Mouse (Mus musculus) embryonic facial prominence, embryonic 10.5 days (tissue): Measurements from ENCODE around the gene Pdzk1ip1. TPM values are rescaled to one million over a fixed set of nuclear protein-coding genes. Genes with fewer than 3 reads are reported as not detected.

ENCODE experiments used
- DNase-seq: peaks from one replicate; pipeline ENCODE4 v3.0.0-alpha.2; 2017; ENCODE audit warnings: low spot score
- H3K27ac ChIP-seq: fragments of 300-500 bp; sonication (generic); replicated peaks from 2 replicates; pipeline ENCODE4 v1.5.1; 2016; ENCODE audit warnings: mild to moderate bottlenecking
- H3K27me3 ChIP-seq: fragments of 300-500 bp; sonication (generic); replicated peaks from 2 replicates; pipeline ENCODE4 v1.6.1; 2016; ENCODE audit warnings: low read depth, mild to moderate bottlenecking; ENCODE audit not compliant: poor library complexity, severe bottlenecking
- H3K36me3 ChIP-seq: fragments of 300-500 bp; sonication (generic); replicated peaks from 2 replicates; pipeline ENCODE4 v1.6.1; 2016; ENCODE audit warnings: mild to moderate bottlenecking, moderate library complexity
- H3K4me1 ChIP-seq: fragments of 300-500 bp; sonication (generic); 2 replicates; pipeline ENCODE4 v1.6.1; 2016
- H3K4me3 ChIP-seq: fragments of 300-500 bp; sonication (generic); 2 replicates; pipeline ENCODE4 v1.5.1; 2016; ENCODE audit warnings: mild to moderate bottlenecking, moderate library complexity
- H3K9me3 ChIP-seq: fragments of 300-500 bp; sonication (generic); 2 replicates; pipeline ENCODE4 v1.6.1; 2016; ENCODE audit warnings: mild to moderate bottlenecking
- WGBS: fragments of 180-500 bp; shearing (Covaris S2); methylation state at CpG from one replicate; pipeline ENCODE4 v1.1.7; 2016; 5-methylcytosine and 5-hydroxymethylcytosine counted together
- polyA plus RNA-seq: library from polyadenylated mRNA; unstranded; fragments of >200 nt; fragmentation: Nextera tagmentation; extraction: Ambion mirVana; gene quantifications from 2 replicates; pipeline ENCODE4 v1.2.1, GENCODE M21; 2016

Gene Pdzk1ip1
- polyA plus RNA-seq, 1 experiment from 2014 or later, result 6.7 TPM

DNA sequence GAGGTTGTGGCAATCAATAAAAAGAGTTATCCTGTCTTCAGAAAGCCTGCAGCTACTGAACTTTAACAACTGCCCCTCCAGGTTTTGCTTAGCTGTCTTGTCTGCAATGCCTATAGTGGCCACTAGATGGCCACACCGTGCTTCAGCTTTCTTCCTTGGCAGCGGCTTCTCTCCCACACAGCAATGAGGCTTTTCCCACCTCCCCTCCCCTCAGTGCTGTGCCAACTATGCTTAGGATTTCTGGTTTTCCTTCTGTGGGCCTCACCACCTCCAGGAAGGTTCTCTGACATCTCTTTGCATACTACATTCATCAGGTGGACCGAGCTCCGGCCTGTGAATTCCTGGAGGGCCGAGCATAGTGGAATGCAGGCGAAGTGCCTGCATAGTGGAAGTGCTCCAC lies 13.2 kb downstream of the Pdzk1ip1 start:
- Histone ChIP-seq H3K36me3 (no peaks in the 10 kb centered on the region), H3K27ac (no peak overlapping the region), H3K27me3 (peaks cover 16% of the 10 kb centered on the region), H3K9me3 (no peaks in the 10 kb centered on the region), H3K4me1 (peaks cover 5% of the 10 kb centered on the region), H3K4me3 (no peak overlapping the region)
- DNase-seq, result peak; percentile 74
- WGBS, result 45% methylated on average over 6 of the region's 6 CpGs

DNA sequence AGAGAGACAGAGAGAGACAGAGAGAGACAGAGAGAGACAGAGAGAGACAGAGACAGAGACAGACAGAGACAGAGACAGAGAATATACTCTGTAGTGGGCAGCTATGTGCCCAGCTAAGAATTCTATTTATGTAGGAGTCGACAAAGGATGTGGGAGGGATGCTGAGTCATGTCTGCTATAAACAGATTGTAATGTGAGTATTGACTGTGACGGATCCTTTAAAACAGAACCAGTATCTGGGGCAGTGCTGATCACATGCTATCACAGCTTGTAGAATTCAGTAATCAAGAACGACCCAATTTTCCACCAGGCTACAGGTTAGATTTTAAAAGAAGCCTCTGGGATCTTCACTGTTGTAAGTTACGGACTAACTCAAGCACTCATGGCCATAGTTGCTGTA lies 15.0 kb downstream of the Pdzk1ip1 start:
- Histone ChIP-seq H3K9me3 (no peaks in the 10 kb centered on the region), H3K27ac (no peak overlapping the region), H3K36me3 (no peaks in the 10 kb centered on the region), H3K4me1 (no peaks in the 10 kb centered on the region), H3K4me3 (no peak overlapping the region), H3K27me3 (peaks cover 7% of the 10 kb centered on the region; the same call in 1 of the 2 replicates)
- no peak for DNase-seq
- 71% methylated on average over 4 of the region's 4 CpGs for WGBS

DNA sequence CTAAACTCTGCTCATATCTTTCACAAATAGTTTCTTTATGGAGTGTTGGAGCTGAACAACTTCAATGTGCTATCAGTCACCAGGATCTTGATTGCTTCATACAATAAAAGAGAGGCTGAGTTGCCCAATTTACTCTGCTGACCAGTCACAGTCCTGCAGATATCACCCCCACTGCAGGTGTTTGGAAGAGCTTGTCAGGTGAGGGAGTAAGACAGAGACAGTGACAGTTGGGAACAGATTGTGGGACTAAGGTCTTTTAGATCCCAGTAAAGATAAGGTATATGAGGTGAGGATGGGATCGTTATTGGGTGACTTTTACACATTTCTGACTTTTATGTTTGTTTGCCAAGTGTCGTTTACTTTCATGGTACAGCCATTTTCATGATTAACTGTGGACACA lies 22.7 kb downstream of the Pdzk1ip1 start:
- no peak for DNase-seq
- 79% methylated on average over 2 of the region's 2 CpGs for WGBS
- no peaks in the 10 kb centered on the region for H3K4me1 ChIP-seq
- H3K9me3 ChIP-seq, result no peaks in the 10 kb centered on the region
- no peaks in the 10 kb centered on the region for H3K27me3 ChIP-seq
- no peak overlapping the region for H3K4me3 ChIP-seq
- H3K27ac ChIP-seq, result no peak overlapping the region
- H3K36me3 ChIP-seq, result no peaks in the 10 kb centered on the region

DNA sequence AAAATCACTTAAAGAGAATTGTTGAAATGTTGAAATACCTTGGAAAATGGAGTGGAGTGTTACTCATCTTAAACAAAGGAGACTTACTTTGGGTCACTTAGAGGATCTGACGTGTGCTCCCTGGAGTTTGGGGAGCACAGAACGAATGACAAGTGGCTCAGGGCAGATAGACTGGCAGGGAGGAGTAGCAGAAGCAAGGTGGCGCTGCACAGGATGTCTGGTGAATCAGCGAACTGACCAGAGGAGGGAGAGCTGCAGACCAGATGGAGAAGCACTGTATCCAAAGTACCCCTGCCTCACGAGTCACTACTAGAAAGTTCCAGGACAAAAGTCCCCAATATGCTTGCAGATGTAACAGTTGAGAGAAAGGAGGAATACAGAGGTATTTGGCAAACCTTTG lies 24.8 kb downstream of the Pdzk1ip1 start:
- Histone ChIP-seq H3K27me3 (no peaks in the 10 kb centered on the region), H3K9me3 (no peaks in the 10 kb centered on the region), H3K4me1 (no peaks in the 10 kb centered on the region), H3K36me3 (no peaks in the 10 kb centered on the region), H3K4me3 (no peak overlapping the region), H3K27ac (no peak overlapping the region)
- DNase-seq, result no peak
- WGBS, result 24% methylated on average over 5 of the region's 5 CpGs

DNA sequence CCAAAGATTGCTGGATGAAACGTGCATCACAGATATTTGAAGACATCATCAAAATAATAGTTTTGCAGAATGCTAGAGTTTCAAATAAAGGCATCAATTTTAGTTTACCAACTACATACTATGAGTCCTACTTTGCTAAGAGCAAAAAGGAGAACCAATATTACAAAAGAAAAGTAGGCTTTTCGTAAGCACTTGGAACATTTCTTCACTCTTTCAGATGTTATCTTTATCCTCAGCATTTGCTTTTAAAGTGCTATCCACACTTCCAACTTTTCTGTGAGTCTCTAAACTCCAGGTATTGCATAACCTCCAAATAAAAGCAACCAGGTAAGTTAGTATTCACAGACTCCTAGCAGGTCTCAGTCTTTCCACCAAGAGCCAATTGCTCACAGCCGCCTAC lies 31.1 kb downstream of the Pdzk1ip1 start:
- Histone ChIP-seq H3K36me3 (no peaks in the 10 kb centered on the region), H3K9me3 (no peaks in the 10 kb centered on the region), H3K27ac (no peak overlapping the region), H3K4me3 (no peak overlapping the region), H3K27me3 (no peaks in the 10 kb centered on the region), H3K4me1 (no peaks in the 10 kb centered on the region)
- DNase-seq, result no peak
- WGBS, result 86% methylated on average over 3 of the region's 3 CpGs

DNA sequence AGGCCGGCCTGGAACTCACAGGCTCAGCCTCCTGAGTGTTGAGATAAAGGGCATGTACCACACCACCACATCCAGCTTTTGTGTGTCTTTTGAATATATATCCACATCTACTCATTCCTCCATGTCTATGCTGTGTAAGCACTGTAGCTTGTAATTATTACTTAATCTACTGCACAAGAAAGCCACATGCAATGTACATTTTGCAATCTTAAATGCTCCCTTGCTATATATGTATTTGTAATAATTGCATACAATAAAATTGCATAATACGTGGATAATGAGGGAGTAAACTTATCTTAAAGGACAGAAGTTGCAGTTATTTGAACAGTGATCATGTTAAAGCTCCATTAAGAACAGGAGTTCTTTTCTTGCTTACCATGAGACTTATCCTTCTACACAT lies 32.7 kb downstream of the Pdzk1ip1 start:
- DNase-seq, result no peak
- no peaks in the 10 kb centered on the region for H3K9me3 ChIP-seq
- H3K4me1 ChIP-seq, result no peaks in the 10 kb centered on the region
- H3K27ac ChIP-seq, result no peak overlapping the region
- 80% methylated on average over 2 of the region's 2 CpGs for WGBS
- no peaks in the 10 kb centered on the region for H3K27me3 ChIP-seq
- no peaks in the 10 kb centered on the region for H3K36me3 ChIP-seq
- H3K4me3 ChIP-seq, result no peak overlapping the region

DNA sequence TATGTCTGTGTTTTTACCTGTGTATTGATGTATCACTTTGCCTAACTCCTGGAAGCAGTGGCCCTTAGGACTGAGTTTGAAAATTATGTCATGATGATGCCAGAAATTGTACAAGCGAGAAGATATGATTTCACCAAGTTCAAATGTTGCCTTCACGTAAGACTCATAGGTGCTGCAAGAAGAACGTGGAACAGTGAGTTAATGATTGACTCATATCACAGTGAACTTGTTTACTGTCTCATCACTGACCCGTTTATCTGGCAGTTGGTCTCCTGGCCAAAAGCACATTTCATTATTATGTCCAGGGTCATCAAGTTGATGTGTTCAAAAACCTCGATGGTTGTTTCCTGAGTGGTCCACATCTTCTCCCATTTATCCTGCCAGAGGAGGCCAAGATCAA lies 33.1 kb downstream of the Pdzk1ip1 start:
- Histone ChIP-seq H3K4me3 (no peak overlapping the region), H3K4me1 (no peaks in the 10 kb centered on the region), H3K27ac (no peak overlapping the region), H3K9me3 (no peaks in the 10 kb centered on the region), H3K27me3 (no peaks in the 10 kb centered on the region), H3K36me3 (no peaks in the 10 kb centered on the region)
- no peak for DNase-seq
- WGBS, result 85% methylated on average over 5 of the region's 5 CpGs

DNA sequence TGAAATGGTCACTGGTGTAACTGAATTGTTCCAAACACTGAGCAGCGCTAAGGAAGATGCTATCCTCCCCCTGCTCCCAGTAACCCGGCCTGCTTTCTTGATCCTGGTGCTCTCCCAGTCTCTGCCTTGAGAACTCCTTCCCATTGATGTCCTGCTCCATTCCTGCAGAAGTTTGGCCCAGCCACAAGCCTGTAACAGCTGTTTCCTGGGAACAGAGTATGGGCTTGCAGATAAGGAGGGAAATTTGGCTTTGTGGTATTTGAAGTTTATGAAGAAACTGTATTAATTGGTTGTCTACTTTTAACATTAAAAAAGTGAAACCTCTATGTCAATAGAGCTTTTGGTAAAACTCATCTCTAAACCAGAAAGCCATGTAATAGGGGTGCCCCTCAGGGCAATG lies 35.0 kb downstream of the Pdzk1ip1 start:
- WGBS, result 58% methylated on average over 2 of the region's 2 CpGs
- Histone ChIP-seq H3K4me1 (no peaks in the 10 kb centered on the region), H3K27me3 (no peaks in the 10 kb centered on the region), H3K36me3 (no peaks in the 10 kb centered on the region), H3K4me3 (no peak overlapping the region), H3K9me3 (no peaks in the 10 kb centered on the region), H3K27ac (no peak overlapping the region)
- no peak for DNase-seq

DNA sequence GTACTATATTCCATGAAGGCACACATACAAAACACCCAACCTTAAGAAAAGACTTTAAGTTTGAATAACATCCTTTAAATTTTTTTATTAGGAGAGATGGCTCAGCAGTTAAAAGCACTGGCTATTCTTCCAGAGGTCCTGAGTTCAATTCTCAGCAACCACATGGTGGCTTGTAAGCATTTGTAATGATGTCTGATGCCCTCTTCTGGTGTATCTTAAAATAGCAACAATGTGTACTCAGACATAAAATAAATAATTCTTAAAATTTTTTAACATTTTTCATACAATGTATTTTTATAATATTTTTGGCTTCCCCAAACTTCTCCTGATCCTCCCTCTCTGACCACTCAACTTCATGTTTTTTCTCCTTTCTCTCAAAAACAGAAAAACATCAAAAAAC lies 36.2 kb downstream of the Pdzk1ip1 start:
- no peaks in the 10 kb centered on the region for H3K4me1 ChIP-seq
- no peaks in the 10 kb centered on the region for H3K9me3 ChIP-seq
- H3K4me3 ChIP-seq, result no peak overlapping the region
- H3K27ac ChIP-seq, result no peak overlapping the region
- H3K36me3 ChIP-seq, result no peaks in the 10 kb centered on the region
- H3K27me3 ChIP-seq, result no peaks in the 10 kb centered on the region
- no peak for DNase-seq

DNA sequence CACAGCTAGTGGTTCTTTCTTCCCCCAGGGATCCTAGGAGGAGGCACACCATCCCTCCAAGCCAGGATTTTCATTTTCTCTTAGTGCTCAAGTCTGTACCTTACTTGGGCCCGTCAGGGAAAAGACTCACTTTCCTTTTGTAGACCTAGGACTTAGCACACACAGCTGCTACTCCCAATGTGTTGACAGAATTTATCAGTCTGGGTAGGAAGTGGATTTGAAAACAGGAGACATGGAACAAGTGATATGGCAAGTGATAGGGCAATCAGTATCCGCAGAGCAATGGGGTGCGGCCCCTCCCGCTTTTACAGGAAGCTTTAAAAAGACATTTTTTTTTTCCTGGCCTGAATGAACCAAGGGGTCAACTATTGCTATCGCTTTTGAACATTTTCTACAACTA lies 44.6 kb downstream of the Pdzk1ip1 start:
- Histone ChIP-seq H3K4me1 (peaks cover 12% of the 10 kb centered on the region), H3K27me3 (peaks cover 36% of the 10 kb centered on the region), H3K36me3 (no peaks in the 10 kb centered on the region), H3K4me3 (peak overlapping the region; percentile 50; the same call in 1 of the 2 replicates), H3K27ac (no peak overlapping the region), H3K9me3 (no peaks in the 10 kb centered on the region)
- WGBS, result 6% methylated on average over 5 of the region's 5 CpGs
- DNase-seq, result no peak

DNA sequence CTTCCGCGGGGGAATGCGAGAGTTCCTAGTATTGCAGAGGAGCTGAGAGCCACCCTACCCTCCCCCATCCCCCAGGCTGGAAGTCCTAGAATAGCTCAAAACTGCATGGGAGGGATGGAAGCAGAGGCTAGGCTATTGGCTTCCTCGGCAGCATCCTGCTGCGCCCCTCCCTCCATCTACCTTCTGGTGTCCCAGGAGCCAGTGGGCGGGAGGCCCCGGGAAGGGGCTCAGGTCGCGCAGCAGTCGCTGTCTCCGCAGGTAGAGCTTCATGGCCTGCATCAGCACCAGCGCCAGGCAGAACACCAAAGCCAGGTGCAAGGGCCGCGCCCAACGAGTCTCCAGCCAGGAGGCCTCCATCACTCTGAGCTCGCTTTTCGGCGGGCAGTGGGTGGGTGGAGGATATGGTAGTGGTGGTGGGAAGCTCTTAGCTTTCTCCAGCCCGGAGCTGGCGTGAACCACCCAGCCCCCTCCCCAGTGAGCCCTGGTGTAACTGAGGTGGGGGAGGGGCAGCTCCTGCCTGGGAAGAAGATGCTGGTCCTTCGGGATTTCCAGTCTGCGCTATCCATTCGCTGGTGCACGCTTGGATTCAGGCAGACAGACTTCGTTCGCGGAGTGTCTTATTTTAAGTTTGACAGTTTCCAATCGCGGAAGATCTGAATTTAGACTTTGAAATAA lies 45.2 kb downstream of the Pdzk1ip1 start, which contains the start of gene Cyp4x1:
Cyp4x1 (minus strand) TSS at position 661 of the 675 bp plus-strand sequence.
- under 1% methylated on average over 29 of the region's 29 CpGs for WGBS
- no peak within 1 kb of the TSS for H3K27ac ChIP-seq
- no peaks in the 10 kb centered on the region for H3K9me3 ChIP-seq
- peaks cover 12% of the 10 kb centered on the region for H3K4me1 ChIP-seq
- H3K27me3 ChIP-seq, result peaks cover 36% of the 10 kb centered on the region
- no peaks in the 10 kb centered on the region for H3K36me3 ChIP-seq
- peak; percentile 47 for DNase-seq
- H3K4me3 ChIP-seq, result peak within 1 kb of the TSS; percentile 50

DNA sequence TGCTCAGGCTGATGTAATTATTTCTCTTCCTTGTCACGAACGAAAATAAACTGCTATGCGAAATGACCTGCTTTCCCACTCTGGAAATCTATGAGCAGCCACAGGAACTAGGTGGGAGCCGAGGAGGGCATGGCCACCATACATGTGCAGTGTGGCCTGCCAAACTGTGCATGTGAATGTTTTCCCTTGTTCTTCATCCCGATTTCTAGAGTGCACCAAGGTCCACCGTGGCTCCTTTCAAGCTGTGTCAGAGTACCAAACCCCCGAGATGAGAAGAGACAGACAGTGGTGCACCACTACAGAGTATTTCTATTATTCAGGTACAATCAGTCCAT lies 45.8 kb downstream of the Pdzk1ip1 start:
- Histone ChIP-seq H3K27ac (no peak overlapping the region), H3K27me3 (peaks cover 36% of the 10 kb centered on the region), H3K36me3 (no peaks in the 10 kb centered on the region), H3K9me3 (no peaks in the 10 kb centered on the region), H3K4me3 (peak overlapping the region; percentile 50), H3K4me1 (peaks cover 12% of the 10 kb centered on the region)
- no peak for DNase-seq
- WGBS, result 12% methylated on average over 7 of the region's 7 CpGs
